Mouse (Mus musculus): Measurements from ENCODE around the gene Kifc1. TPM values are rescaled to one million over a fixed set of nuclear protein-coding genes. Genes with fewer than 3 reads are reported as not detected.
"Not testable (repeated sequence)": the region's sequence is repeated elsewhere in the genome, so short reads cannot be mapped to it uniquely, and the experiment has no call there.

Gene Kifc1
- total RNA-seq, 2 experiments from 2014 or later = 0.34 TPM; not detected in 1

- peak; percentile 84 for DNase-seq (ENCODE audit: low spot score)
Measured at GRCm38 (mm10) chr17:33919351-33920281, 29.2 kb upstream of the Kifc1 start.

GRCm38 (mm10) chr17:33918293-33919203 lies 28.1 kb upstream of the Kifc1 start:
- DNase-seq (ENCODE audit: low spot score) = peak; percentile 55

GRCm38 (mm10) chr17:33917656-33918292 lies 27.3 kb upstream of the Kifc1 start:
- DNase-seq (ENCODE audit: low spot score) = no peak

GRCm38 (mm10) chr17:33916847-33917655 lies 26.6 kb upstream of the Kifc1 start:
- DNase-seq (ENCODE audit: low spot score) = no peak

GRCm38 (mm10) chr17:33916294-33916693 lies 25.8 kb upstream of the Kifc1 start:
- DNase-seq (ENCODE audit: low spot score) = peak; percentile 49

- peak; percentile 97 for DNase-seq (ENCODE audit: low spot score)
Measured at GRCm38 (mm10) chr17:33915671-33916250, 25.3 kb upstream of the Kifc1 start, which contains the start of the genes Tapbp and Zbtb22. Gene Tapbp (plus strand): TSS chr17:33915899. Gene Zbtb22 (plus strand): TSS chr17:33915904.

- no peak for DNase-seq (ENCODE audit: low spot score)
Measured at GRCm38 (mm10) chr17:33914969-33915391, 24.5 kb upstream of the Kifc1 start.

GRCm38 (mm10) chr17:33913905-33914304 lies 23.4 kb upstream of the Kifc1 start:
- DNase-seq (ENCODE audit: low spot score) = no peak

- no peak for DNase-seq (ENCODE audit: low spot score)
Measured at GRCm38 (mm10) chr17:33913264-33913663, 22.8 kb upstream of the Kifc1 start.

GRCm38 (mm10) chr17:33911813-33912414 lies 21.5 kb upstream of the Kifc1 start:
- DNase-seq (ENCODE audit: low spot score) = no peak

- no peak for DNase-seq (ENCODE audit: low spot score)
Measured at GRCm38 (mm10) chr17:33911052-33911812, 20.8 kb upstream of the Kifc1 start.

- no peak for DNase-seq (ENCODE audit: low spot score)
Measured at GRCm38 (mm10) chr17:33910346-33911051, 20.0 kb upstream of the Kifc1 start.

GRCm38 (mm10) chr17:33909869-33910250 lies 19.4 kb upstream of the Kifc1 start:
- no peak for DNase-seq (ENCODE audit: low spot score)

GRCm38 (mm10) chr17:33909077-33909868 lies 18.8 kb upstream of the Kifc1 start, which contains the start of gene Daxx:
Gene Daxx (plus strand): TSS chr17:33909414.
- peak; percentile 98 for DNase-seq (ENCODE audit: low spot score)

- DNase-seq (ENCODE audit: low spot score) = no peak
Measured at GRCm38 (mm10) chr17:33908331-33909076, 18.0 kb upstream of the Kifc1 start.

- not testable (repeated sequence) for DNase-seq (ENCODE audit: low spot score)
Measured at GRCm38 (mm10) chr17:33904835-33905234, 14.4 kb upstream of the Kifc1 start, which contains the start of gene Platr17. Gene Platr17 (plus strand): TSS chr17:33905135.

All from gastrocnemius, adult 18-20 months (tissue).